Mouse (Mus musculus) myocyte (in vitro differentiated cells): ENCODE results near the gene Cdkn1b. TPM values are rescaled to one million over a fixed set of nuclear protein-coding genes. Genes with fewer than 3 reads are reported as not detected.

Source experiments
- H3K27me3 ChIP-seq: one replicate; pipeline ENCODE4 v1.6.1; 2011; ENCODE audit not compliant: control insufficient read depth, insufficient read depth, insufficient read length
- H3K36me3 ChIP-seq: one replicate; pipeline ENCODE4 v1.6.1; 2011; ENCODE audit not compliant: control insufficient read depth, insufficient read depth
- H3K4me2 ChIP-seq: one replicate; pipeline ENCODE4 v1.6.1; 2011; ENCODE audit warnings: low read depth, control low read depth
- H3K4me3 ChIP-seq: one replicate; pipeline ENCODE4 v1.5.1; 2011; ENCODE audit warnings: mild to moderate bottlenecking, control low read depth, moderate library complexity
- H3K79me2 ChIP-seq: one replicate; pipeline ENCODE4 v1.6.1; 2011; ENCODE audit not compliant: control insufficient read depth, insufficient read depth
- H3ac ChIP-seq: one replicate; pipeline ENCODE4 v1.6.1; 2011; ENCODE audit not compliant: control insufficient read depth, insufficient read length
- CEBPB ChIP-seq: IDR thresholded peaks from 2 replicates; pipeline ENCODE4 v1.6.1; 2011; ENCODE audit warnings: mild to moderate bottlenecking, moderate library complexity; ENCODE audit not compliant: poor library complexity, insufficient read depth, severe bottlenecking
- E2F4 ChIP-seq: IDR thresholded peaks from one replicate; pipeline ENCODE4 v1.6.1; 2011; ENCODE audit warnings: mild to moderate bottlenecking, control low read depth, moderate library complexity; ENCODE audit not compliant: insufficient read depth
- MAX ChIP-seq: IDR thresholded peaks from one replicate; pipeline ENCODE4 v1.6.1; 2011; ENCODE audit warnings: low read depth, mild to moderate bottlenecking, control low read depth
- MYOD1 ChIP-seq, 3 experiments: IDR thresholded peaks; one replicate each; pipeline ENCODE4 v1.6.1; 2011; ENCODE audit warnings: control low read depth in 2 of 3, low read depth in 2 of 3, mild to moderate bottlenecking in 2 of 3, moderate library complexity in 1 of 3; ENCODE audit not compliant: insufficient read length in 2 of 3, control insufficient read depth in 1 of 3
- MYOG ChIP-seq, 3 experiments: IDR thresholded peaks; one replicate each; pipeline ENCODE4 v1.6.1; 2011; ENCODE audit warnings: control low read depth in 2 of 3, low read depth in 2 of 3, mild to moderate bottlenecking in 2 of 3; ENCODE audit not compliant: insufficient read length in 2 of 3, control insufficient read depth in 1 of 3, insufficient read depth in 1 of 3
- POLR2A ChIP-seq: IDR thresholded peaks from one replicate; pipeline ENCODE4 v1.6.1; 2011; ENCODE audit warnings: low read depth, mild to moderate bottlenecking, control low read depth, moderate library complexity; ENCODE audit not compliant: insufficient read length
- POLR2AphosphoS2 ChIP-seq: IDR thresholded peaks from one replicate; pipeline ENCODE4 v1.6.1; 2011; ENCODE audit warnings: low read depth, control low read depth; ENCODE audit not compliant: insufficient read length
- REST ChIP-seq: IDR thresholded peaks from one replicate; pipeline ENCODE4 v1.6.1; 2011; ENCODE audit warnings: mild to moderate bottlenecking, control low read depth, moderate library complexity; ENCODE audit not compliant: insufficient read depth, insufficient read length
- SRF ChIP-seq: IDR thresholded peaks from one replicate; pipeline ENCODE4 v1.6.1; 2011; ENCODE audit warnings: low read depth; ENCODE audit not compliant: control insufficient read depth, insufficient read length
- TCF12 ChIP-seq: IDR thresholded peaks from one replicate; pipeline ENCODE4 v1.6.1; 2011; ENCODE audit warnings: mild to moderate bottlenecking, control low read depth; ENCODE audit not compliant: poor library complexity, insufficient read depth, severe bottlenecking
- TCF3 ChIP-seq: IDR thresholded peaks from one replicate; pipeline ENCODE4 v1.6.1; 2011; ENCODE audit warnings: low read depth, control low read depth; ENCODE audit not compliant: insufficient read length
- USF1 ChIP-seq: IDR thresholded peaks from one replicate; pipeline ENCODE4 v1.6.1; 2011; ENCODE audit warnings: low read depth, mild to moderate bottlenecking, control low read depth, moderate library complexity
- polyA plus RNA-seq: library from polyadenylated mRNA; unstranded; fragments of >200 nt; fragmentation: generic; extraction: Trizol; gene quantifications from one replicate; pipeline ENCODE4 v1.2.1, GENCODE M21; 2012; ENCODE audit warnings: missing spikeins

Cdkn1b gene
- polyA plus RNA-seq, 1 experiment: 27.7 TPM

- Histone ChIP-seq H3K4me3 (peak overlapping the region; percentile 90), H3K79me2 (no peaks in the 10 kb centered on the region), H3K4me2 (peak overlapping the region; percentile 94), H3K36me3 (no peaks in the 10 kb centered on the region), H3ac (peak overlapping the region; percentile 40), H3K27me3 (no peaks in the 10 kb centered on the region)
- peak; percentile 57 for TF ChIP-seq POLR2A
- TF ChIP-seq POLR2AphosphoS2: peak; percentile 74
- TF ChIP-seq USF1: no peak
Measured at GRCm38 (mm10) chr6:134897443-134898094, 22.6 kb upstream of the Cdkn1b start.

- TF ChIP-seq MYOG (IDR thresholded peaks at IDR 0.05; ENCODE audit: control insufficient read depth in 1 of 3, insufficient read depth in 1 of 3, insufficient read length in 2 of 3, low read depth in 2 of 3) (no peak), SRF (no peak), TCF3 (no peak), REST (peak; percentile 49), USF1 (no peak), POLR2A (peak; percentile 95), POLR2AphosphoS2 (peak; percentile 94), MAX (no peak), MYOD1 (IDR thresholded peaks at IDR 0.05; ENCODE audit: control insufficient read depth in 1 of 3, insufficient read length in 2 of 3, low read depth in 2 of 3) (no peak), E2F4 (no peak), TCF12 (no peak), CEBPB (no peak)
- Histone ChIP-seq H3K4me3 (peak within 1 kb of the TSS; percentile 90), H3K36me3 (no peaks in the 10 kb centered on the region), H3K79me2 (no peaks in the 10 kb centered on the region), H3K27me3 (no peaks in the 10 kb centered on the region), H3K4me2 (peak within 1 kb of the TSS; percentile 94), H3ac (peak within 1 kb of the TSS; percentile 40)
Measured at GRCm38 (mm10) chr6:134898095-134898965, 21.9 kb upstream of the Cdkn1b start, which contains the start of gene Gpr19. Gpr19 (minus strand) TSS chr6:134898578.

- no peak overlapping the region for H3K4me3 ChIP-seq
- no peak overlapping the region for H3ac ChIP-seq
- TF ChIP-seq USF1 (peak; percentile 3), POLR2A (no peak)
- H3K79me2 ChIP-seq: no peaks in the 10 kb centered on the region
- H3K36me3 ChIP-seq: no peaks in the 10 kb centered on the region
- no peak overlapping the region for H3K4me2 ChIP-seq
- no peaks in the 10 kb centered on the region for H3K27me3 ChIP-seq
Measured at GRCm38 (mm10) chr6:134903368-134903767, 16.8 kb upstream of the Cdkn1b start.

- no peak overlapping the region for H3K4me3 ChIP-seq
- H3K27me3 ChIP-seq: no peaks in the 10 kb centered on the region
- H3K4me2 ChIP-seq: no peak overlapping the region
- no peaks in the 10 kb centered on the region for H3K79me2 ChIP-seq
- TF ChIP-seq TCF12 (no peak), SRF (no peak), MAX (no peak), MYOD1 (IDR thresholded peaks at IDR 0.05; ENCODE audit: control insufficient read depth in 1 of 3, insufficient read length in 2 of 3, low read depth in 2 of 3) (no peak), POLR2A (no peak), CEBPB (no peak), POLR2AphosphoS2 (no peak), E2F4 (no peak)
- no peak overlapping the region for H3ac ChIP-seq
- no peaks in the 10 kb centered on the region for H3K36me3 ChIP-seq
Measured at GRCm38 (mm10) chr6:134903891-134904884, 16.0 kb upstream of the Cdkn1b start.

GRCm38 (mm10) chr6:134905811-134906210 lies 14.4 kb upstream of the Cdkn1b start:
- TF ChIP-seq USF1 (no peak), MYOD1 (IDR thresholded peaks at IDR 0.05; ENCODE audit: control insufficient read depth in 1 of 3, insufficient read length in 2 of 3, low read depth in 2 of 3) (no peak), SRF (no peak), E2F4 (no peak), CEBPB (no peak), TCF12 (no peak), MYOG (IDR thresholded peaks at IDR 0.05; ENCODE audit: control insufficient read depth in 1 of 3, insufficient read depth in 1 of 3, insufficient read length in 2 of 3, low read depth in 2 of 3) (no peak)
- H3K36me3 ChIP-seq: no peaks in the 10 kb centered on the region
- no peak overlapping the region for H3K4me3 ChIP-seq
- H3K79me2 ChIP-seq: no peaks in the 10 kb centered on the region
- no peak overlapping the region for H3K4me2 ChIP-seq
- H3ac ChIP-seq: no peak overlapping the region
- no peaks in the 10 kb centered on the region for H3K27me3 ChIP-seq
